28 mouse cellular contexts compared by ENCODE assay signal in genomic region chr16:90165435-90165834, GRCm38 (mm10).
"Had no signal": no experiment of that assay in that cellular context is flagged by ENCODE, and none has a peak within 500 bp of the region (broad histone marks: within the 10 kb centered on the region; RNA-seq: fewer than 3 reads in every experiment).

No protein-coding gene starts in this region.

- H3K9me3 ChIP-seq: heart, embryonic 13.5 days; heart, embryonic 15.5 days; hindbrain, embryonic 13.5 days; hindbrain, embryonic 15.5 days; kidney, embryonic 15.5 days; limb, embryonic 10.5 days; liver, embryonic 13.5 days had no signal

- H3K9ac ChIP-seq: heart, embryonic 13.5 days; heart, embryonic 15.5 days; hindbrain, embryonic 13.5 days; hindbrain, embryonic 15.5 days; kidney, embryonic 15.5 days; limb, embryonic 12.5 days; liver, embryonic 13.5 days had no signal

- H3K4me3 ChIP-seq: gastrocnemius, adult 2 months; heart, adult 2 months; heart, embryonic 13.5 days; heart, embryonic 15.5 days; hindbrain, embryonic 13.5 days; hindbrain, embryonic 15.5 days; kidney, embryonic 15.5 days; left cerebral cortex, adult 2 months; limb, embryonic 10.5 days; limb, embryonic 12.5 days; liver, embryonic 13.5 days had no signal

- DNase-seq: gastrocnemius, adult 2 months; gastrocnemius, postnatal 10 days; gastrocnemius, postnatal 25 days; heart, adult 11 months; heart, adult 2 months; heart, postnatal 14 days; heart, postnatal 36 days; kidney, adult 11 months; kidney, adult 2 months; kidney, adult 9 months; kidney, postnatal 14 days; kidney, postnatal 36 days; layer of hippocampus, adult 9-11 months; liver; liver, embryonic 13.5 days had no signal

- H3K4me1 ChIP-seq: heart, embryonic 15.5 days; hindbrain, embryonic 13.5 days; hindbrain, embryonic 15.5 days; limb, embryonic 10.5 days; limb, embryonic 12.5 days; liver, embryonic 13.5 days had no signal

- H3K27ac ChIP-seq: gastrocnemius, adult 2 months; heart, adult 2 months; heart, embryonic 13.5 days; heart, embryonic 15.5 days; hindbrain, embryonic 13.5 days; hindbrain, embryonic 15.5 days; hindbrain, postnatal 0 days; kidney, embryonic 15.5 days; kidney, postnatal 0 days; left cerebral cortex, adult 2 months; limb, embryonic 10.5 days; limb, embryonic 12.5 days; liver, embryonic 13.5 days had no signal

- H3K4me2 ChIP-seq: heart, embryonic 11.5 days; heart, embryonic 13.5 days; heart, embryonic 15.5 days; hindbrain, embryonic 13.5 days; hindbrain, embryonic 15.5 days; kidney, embryonic 15.5 days; limb, embryonic 12.5 days; liver, embryonic 11.5 days; liver, embryonic 13.5 days had no signal

- H3K27me3 ChIP-seq: heart, embryonic 15.5 days; hindbrain, embryonic 15.5 days; limb, embryonic 12.5 days had no signal

- H3K36me3 ChIP-seq: heart, embryonic 13.5 days; heart, embryonic 15.5 days; hindbrain, embryonic 13.5 days; hindbrain, embryonic 15.5 days; kidney, embryonic 15.5 days; limb, embryonic 10.5 days; limb, embryonic 12.5 days; liver, embryonic 13.5 days had no signal

- ATAC-seq: hindbrain, postnatal 0 days; intestine, embryonic 16.5 days had no signal
